Mouse (Mus musculus) MEL (cell line): ENCODE measurements around the gene Tubb2b. TPM values are rescaled to one million over a fixed set of nuclear protein-coding genes. Genes with fewer than 3 reads are reported as not detected.

Experiments
- DNase-seq: peaks from one replicate; pipeline ENCODE4 v3.0.0; 2011; ENCODE audit warnings: low read depth, low spot score
- H3K27ac ChIP-seq: 2 replicates; pipeline ENCODE4 v1.5.1; 2012; ENCODE audit warnings: low read depth, mild to moderate bottlenecking, control low read depth, low read length, moderate library complexity; ENCODE audit not compliant: control insufficient read depth
- H3K27me3 ChIP-seq, 2 experiments: fragments of 150-350 bp in 1 of 2; sonication (generic) in 1 of 2; 2 replicates each; pipeline ENCODE4 v1.6.1; 2012; ENCODE audit warnings: low read length in 2 of 2, mild to moderate bottlenecking in 2 of 2, improper control_type of control experiment in 1 of 2, moderate library complexity in 1 of 2; ENCODE audit not compliant: insufficient read depth in 2 of 2, control insufficient read depth in 1 of 2
- H3K36me3 ChIP-seq, 2 experiments: 2 replicates each; pipeline ENCODE4 v1.6.1; 2012 to 2014; ENCODE audit warnings: low read length in 2 of 2, improper control_type of control experiment in 1 of 2, inconsistent platforms in 1 of 2, mild to moderate bottlenecking in 1 of 2; ENCODE audit not compliant: insufficient read depth in 2 of 2, control insufficient read depth in 1 of 2
- H3K4me1 ChIP-seq, 2 experiments: fragments of 150-350 bp in 1 of 2; sonication (generic) in 1 of 2; 2 replicates each; pipeline ENCODE4 v1.6.1; 2012; ENCODE audit warnings: low read length in 2 of 2, improper control_type of control experiment in 1 of 2, mild to moderate bottlenecking in 1 of 2; ENCODE audit not compliant: insufficient read depth in 2 of 2, control insufficient read depth in 1 of 2
- H3K4me3 ChIP-seq, 2 experiments: fragments of 150-350 bp in 1 of 2; sonication (generic) in 1 of 2; 2 replicates each; pipeline ENCODE4 v1.5.1; 2012; ENCODE audit warnings: low read depth in 2 of 2, low read length in 2 of 2, mild to moderate bottlenecking in 2 of 2, moderate library complexity in 2 of 2, control low read depth in 1 of 2, improper control_type of control experiment in 1 of 2; ENCODE audit not compliant: control insufficient read depth in 1 of 2, insufficient read depth in 1 of 2
- H3K79me2 ChIP-seq: 2 replicates; pipeline ENCODE4 v1.6.1; 2012; ENCODE audit warnings: mild to moderate bottlenecking, low read length, moderate library complexity; ENCODE audit not compliant: control insufficient read depth, poor library complexity, insufficient read depth
- H3K9ac ChIP-seq: 2 replicates; pipeline ENCODE4 v1.6.1; 2012; ENCODE audit warnings: low read depth, mild to moderate bottlenecking, control low read depth, low read length, moderate library complexity; ENCODE audit not compliant: control insufficient read depth, poor library complexity, severe bottlenecking
- H3K9me3 ChIP-seq: fragments of 150-350 bp; sonication (generic); replicated peaks from 2 replicates; pipeline ENCODE4 v1.6.1; 2012; ENCODE audit warnings: mild to moderate bottlenecking, low read length, improper control_type of control experiment, moderate library complexity; ENCODE audit not compliant: insufficient read depth
- BHLHE40 ChIP-seq: IDR thresholded peaks from 2 replicates; pipeline ENCODE4 v1.6.1; 2012; ENCODE audit warnings: low read depth, mild to moderate bottlenecking, inconsistent platforms, low read length, improper control_type of control experiment, borderline replicate concordance
- CHD1 ChIP-seq: IDR thresholded peaks from 2 replicates; pipeline ENCODE4 v1.6.1; 2012; ENCODE audit warnings: low read depth, mild to moderate bottlenecking, inconsistent platforms, low read length, improper control_type of control experiment
- CTCF ChIP-seq, 3 experiments: IDR thresholded peaks in 2 of 3; conservative IDR thresholded peaks in 1 of 3; 2 replicates each; pipeline ENCODE4 v1.5.1; 2011 to 2012; ENCODE audit warnings: low read length in 3 of 3, low read depth in 2 of 3, mild to moderate bottlenecking in 2 of 3, improper control_type of control experiment in 1 of 3, inconsistent platforms in 1 of 3, mixed read lengths in 1 of 3, moderate library complexity in 1 of 3; ENCODE audit not compliant: control insufficient read depth in 1 of 3, insufficient read depth in 1 of 3, poor library complexity in 1 of 3, severe bottlenecking in 1 of 3
- E2F4 ChIP-seq: IDR thresholded peaks from 2 replicates; pipeline ENCODE4 v1.6.1; 2011; ENCODE audit warnings: low read depth, low read length, improper control_type of control experiment, borderline replicate concordance
- ELF1 ChIP-seq: IDR thresholded peaks from 2 replicates; pipeline ENCODE4 v1.6.1; 2014; ENCODE audit warnings: low read depth, mild to moderate bottlenecking, inconsistent platforms, low read length, improper control_type of control experiment, moderate library complexity
- EP300 ChIP-seq, 2 experiments: IDR thresholded peaks; 2 replicates each; pipeline ENCODE4 v1.6.1; 2011; ENCODE audit warnings: improper control_type of control experiment in 2 of 2, low read length in 2 of 2, low read depth in 1 of 2, mild to moderate bottlenecking in 1 of 2
- ETS1 ChIP-seq: IDR thresholded peaks from 2 replicates; pipeline ENCODE4 v1.6.1; 2012; ENCODE audit warnings: low read depth, mild to moderate bottlenecking, inconsistent platforms, low read length, improper control_type of control experiment, moderate library complexity
- GATA1 ChIP-seq: IDR thresholded peaks from 2 replicates; pipeline ENCODE4 v1.6.1; 2011; ENCODE audit warnings: low read depth, low read length, improper control_type of control experiment
- HCFC1 ChIP-seq: IDR thresholded peaks from 2 replicates; pipeline ENCODE4 v1.6.1; 2012; ENCODE audit warnings: low read depth, mild to moderate bottlenecking, inconsistent platforms, low read length, improper control_type of control experiment, moderate library complexity
- MAX ChIP-seq: IDR thresholded peaks from 2 replicates; pipeline ENCODE4 v1.6.1; 2011; ENCODE audit warnings: low read length, improper control_type of control experiment
- MEF2A ChIP-seq: IDR thresholded peaks from 2 replicates; pipeline ENCODE4 v1.6.1; 2014; ENCODE audit warnings: low read depth, mild to moderate bottlenecking, inconsistent platforms, low read length, improper control_type of control experiment; ENCODE audit not compliant: poor library complexity, insufficient replicate concordance, severe bottlenecking; ENCODE audit errors: extremely low read depth
- MXI1 ChIP-seq: IDR thresholded peaks from 2 replicates; pipeline ENCODE4 v1.6.1; 2011; ENCODE audit warnings: mild to moderate bottlenecking, low read depth, low read length, improper control_type of control experiment
- MYB ChIP-seq: IDR thresholded peaks from 2 replicates; pipeline ENCODE4 v1.6.1; 2011; ENCODE audit warnings: mild to moderate bottlenecking, low read depth, low read length, improper control_type of control experiment
- NELFE ChIP-seq: IDR thresholded peaks from 2 replicates; pipeline ENCODE4 v1.6.1; 2011; ENCODE audit warnings: low read depth, low read length, improper control_type of control experiment
- POLR2A ChIP-seq, 2 experiments: IDR thresholded peaks; 2 replicates each; pipeline ENCODE4 v1.6.1; 2011 to 2012; ENCODE audit warnings: low read length in 2 of 2, mild to moderate bottlenecking in 2 of 2, control low read depth in 1 of 2, improper control_type of control experiment in 1 of 2, low read depth in 1 of 2, moderate library complexity in 1 of 2; ENCODE audit not compliant: control insufficient read depth in 1 of 2, insufficient read depth in 1 of 2, poor library complexity in 1 of 2
- RAD21 ChIP-seq: IDR thresholded peaks from 2 replicates; pipeline ENCODE4 v1.6.1; 2011; ENCODE audit warnings: mild to moderate bottlenecking, low read depth, low read length, improper control_type of control experiment
- RCOR1 ChIP-seq: IDR thresholded peaks from 2 replicates; pipeline ENCODE4 v1.6.1; 2012; ENCODE audit warnings: low read depth, mild to moderate bottlenecking, inconsistent platforms, low read length, improper control_type of control experiment
- SIN3A ChIP-seq: IDR thresholded peaks from 2 replicates; pipeline ENCODE4 v1.6.1; 2012; ENCODE audit warnings: low read length, improper control_type of control experiment, inconsistent platforms
- SMC3 ChIP-seq: IDR thresholded peaks from 2 replicates; pipeline ENCODE4 v1.6.1; 2011; ENCODE audit warnings: low read depth, low read length, improper control_type of control experiment
- TAL1 ChIP-seq: IDR thresholded peaks from 2 replicates; pipeline ENCODE4 v1.6.1; 2012; ENCODE audit warnings: mild to moderate bottlenecking, inconsistent platforms, low read length, moderate library complexity, mixed read lengths
- TBP ChIP-seq: IDR thresholded peaks from 2 replicates; pipeline ENCODE4 v1.8.0; 2011; ENCODE audit warnings: low read depth, low read length, improper control_type of control experiment
- TCF12 ChIP-seq: IDR thresholded peaks from 2 replicates; pipeline ENCODE4 v1.6.1; 2014; ENCODE audit warnings: low read depth, mild to moderate bottlenecking, inconsistent platforms, low read length, improper control_type of control experiment, moderate library complexity
- USF1 ChIP-seq: IDR thresholded peaks from 2 replicates; pipeline ENCODE4 v1.6.1; 2014; ENCODE audit warnings: low read depth, mild to moderate bottlenecking, inconsistent platforms, low read length, improper control_type of control experiment, moderate library complexity
- ZC3H11A ChIP-seq: IDR thresholded peaks from 2 replicates; pipeline ENCODE4 v1.6.1; 2012; ENCODE audit warnings: low read depth, mild to moderate bottlenecking, inconsistent platforms, low read length, improper control_type of control experiment
- polyA plus RNA-seq, 2 experiments: library from polyadenylated mRNA; stranded (reverse) in 1 of 2; unstranded in 1 of 2; fragments of >175 nt in 1 of 2; fragments of >200 nt in 1 of 2; gene quantifications; 2 replicates each; pipeline versions ENCODE4 v1.2.1 to v1.2.4; 2012; ENCODE audit warnings: low replicate concordance in 2 of 2, low read depth in 1 of 2; ENCODE audit not compliant: insufficient read length in 2 of 2, insufficient read depth in 1 of 2, missing spikeins in 1 of 2
- total RNA-seq: library from RNA; depleted of rRNA; stranded (reverse); fragments of 300-350 nt; gene quantifications from 2 replicates; pipeline ENCODE4 v1.2.3, GENCODE M21; 2012

The Tubb2b gene
- total and polyA plus RNA-seq, 3 experiments, result 1.4 to 10.6 TPM; not detected in 1

DNA sequence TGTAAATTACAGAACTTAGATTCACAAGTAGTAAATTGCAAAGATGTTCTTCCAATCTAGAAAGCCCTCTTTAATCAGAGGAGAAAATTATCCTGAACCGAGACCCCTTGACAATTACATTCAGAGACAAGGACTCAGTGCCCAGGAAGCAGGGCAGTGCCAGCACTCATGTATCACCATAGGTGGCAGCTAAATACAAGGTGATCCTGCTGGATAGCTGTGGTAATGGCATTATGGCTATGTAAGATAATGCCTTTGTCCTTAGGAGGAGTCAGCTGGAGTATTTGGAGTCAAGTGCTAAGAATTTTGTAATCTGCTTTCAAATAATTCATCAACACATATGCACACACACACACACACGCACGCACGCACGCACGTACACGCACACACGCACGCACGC is 29.0 kb downstream of the Tubb2b start:
- DNase-seq, result peak; percentile 68
- H3K4me1 ChIP-seq, result peaks cover 5 to 10% of the 10 kb centered on the region in 2 experiments
- H3K9ac ChIP-seq, result peak overlapping the region; percentile 58
- peaks cover 0 to 11% of the 10 kb centered on the region in 2 experiments; a peak in 2 of 4 replicates for H3K36me3 ChIP-seq
- TF ChIP-seq GATA1, result peak; percentile 46; the same call in 1 of the 2 replicates
- TF ChIP-seq MEF2A, result no peak
- peak; percentile 25; the same call in 1 of the 2 replicates for TF ChIP-seq TCF12
- TF ChIP-seq TAL1, result peak; percentile 55; the same call in 1 of the 2 replicates
- peak in 1 of 2 experiments; percentile 32; a peak in 1 of 4 replicates for TF ChIP-seq EP300 (IDR thresholded peaks at IDR 0.05; ENCODE audit: low read depth in 1 of 2, low read length in 2 of 2)
- TF ChIP-seq ZC3H11A, result no peak
- 0 out of 2 replicates have a peak, but pooled peaks have one; percentile 41 for TF ChIP-seq ETS1
- 0 out of 6 replicates have a peak, but pooled peaks of 1 of the 3 experiments have one; percentile 9 for TF ChIP-seq CTCF (IDR thresholded peaks at IDR 0.05 in 2 of 3, conservative IDR thresholded peaks at IDR 0.05 in 1 of 3; ENCODE audit: control insufficient read depth in 1 of 3, insufficient read depth in 1 of 3, low read depth in 2 of 3, low read length in 3 of 3, poor library complexity in 1 of 3, severe bottlenecking in 1 of 3)
- TF ChIP-seq, all 39 proteins: peak for 6
- Histone ChIP-seq H3K79me2 (no peaks in the 10 kb centered on the region), H3K4me3 (peak overlapping the region; percentile 56 to 78), H3K9me3 (no peaks in the 10 kb centered on the region), H3K27ac (peak overlapping the region; percentile 66), H3K27me3 (no peaks in the 10 kb centered on the region)

DNA sequence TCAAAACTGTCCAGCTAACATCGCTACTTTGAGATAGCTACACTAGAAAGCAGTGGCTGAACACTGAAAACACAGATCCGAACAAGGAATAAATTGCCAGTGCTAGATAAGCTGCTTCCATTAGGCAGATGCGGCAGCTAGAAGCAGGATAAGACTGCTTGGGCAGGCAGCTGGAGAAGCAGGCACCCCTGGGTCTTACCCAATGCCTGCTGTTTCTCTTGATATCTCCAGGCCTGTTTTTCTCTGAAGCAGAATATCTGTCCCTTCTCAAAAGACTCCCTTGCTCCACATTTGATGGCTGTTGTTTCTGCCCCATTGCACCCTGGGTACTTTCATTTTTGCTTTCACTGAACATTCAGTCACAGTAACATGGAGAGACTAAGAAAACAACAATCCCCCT is 29.5 kb downstream of the Tubb2b start:
- TF ChIP-seq BHLHE40 (0 out of 2 replicates have a peak, but pooled peaks have one; percentile 42), ELF1 (no peak), POLR2A (IDR thresholded peaks at IDR 0.05; ENCODE audit: control insufficient read depth in 1 of 2, insufficient read depth in 1 of 2, low read depth in 1 of 2, low read length in 2 of 2, poor library complexity in 1 of 2) (peak in 1 of 2 experiments; percentile 41; a peak in 1 of 4 replicates), ETS1 (peak; percentile 80), HCFC1 (peak; percentile 58; the same call in 1 of the 2 replicates), MEF2A (no peak), RCOR1 (peak; percentile 65), MYB (no peak), USF1 (no peak), MXI1 (peak; percentile 51; the same call in 1 of the 2 replicates), RAD21 (no peak), CHD1 (no peak), SMC3 (no peak), MAX (no peak), SIN3A (peak; percentile 60), GATA1 (peak; percentile 77), EP300 (IDR thresholded peaks at IDR 0.05; ENCODE audit: low read depth in 1 of 2, low read length in 2 of 2) (peak; percentile 84), TAL1 (peak; percentile 88), NELFE (0 out of 2 replicates have a peak, but pooled peaks have one; percentile 23), TBP (peak; percentile 70), E2F4 (no peak), TCF12 (peak; percentile 89)
- Histone ChIP-seq H3K27me3 (no peaks in the 10 kb centered on the region), H3K36me3 (peaks cover 0 to 14% of the 10 kb centered on the region in 2 experiments; a peak in 2 of 4 replicates), H3K9me3 (no peaks in the 10 kb centered on the region), H3K9ac (peak overlapping the region; percentile 58), H3K27ac (peak overlapping the region; percentile 66), H3K79me2 (no peaks in the 10 kb centered on the region), H3K4me1 (peaks cover 5 to 14% of the 10 kb centered on the region in 2 experiments), H3K4me3 (peak overlapping the region; percentile 56 to 78)
- DNase-seq, result peak; percentile 79
